Mouse (Mus musculus) kidney, embryonic 15.5 days (tissue): ENCODE data around the gene Ppm1m. TPM values are rescaled to one million over a fixed set of nuclear protein-coding genes. Genes with fewer than 3 reads are reported as not detected.

Experiments
- ATAC-seq: fragments of 200-750 bp; cut with Nextera tagmentation; replicated peaks from 2 replicates; pipeline ENCODE4 v1.8.0; 2017; ENCODE audit warnings: moderate TSS enrichment; ENCODE audit not compliant: low FRiP score
- H3K27ac ChIP-seq: fragments of 300-500 bp; sonication (generic); 2 replicates; pipeline ENCODE4 v1.5.1; 2015; ENCODE audit warnings: mild to moderate bottlenecking, inconsistent platforms
- H3K27me3 ChIP-seq: fragments of 300-500 bp; sonication (generic); 2 replicates; pipeline ENCODE4 v1.6.1; 2015; ENCODE audit warnings: inconsistent platforms
- H3K36me3 ChIP-seq: fragments of 300-500 bp; sonication (generic); 2 replicates; pipeline ENCODE4 v1.6.1; 2015; ENCODE audit warnings: inconsistent platforms
- H3K4me1 ChIP-seq: fragments of 300-500 bp; sonication (generic); 2 replicates; pipeline ENCODE4 v1.6.1; 2015; ENCODE audit warnings: inconsistent platforms
- H3K4me2 ChIP-seq: fragments of 300-500 bp; sonication (generic); 2 replicates; pipeline ENCODE4 v1.6.1; 2015; ENCODE audit warnings: moderate library complexity, mild to moderate bottlenecking, inconsistent platforms
- H3K4me3 ChIP-seq: fragments of 300-500 bp; sonication (generic); replicated peaks from 2 replicates; pipeline ENCODE4 v1.5.1; 2015; ENCODE audit warnings: mild to moderate bottlenecking, inconsistent platforms
- H3K9ac ChIP-seq: fragments of 300-500 bp; sonication (generic); 2 replicates; pipeline ENCODE4 v1.6.1; 2015; ENCODE audit warnings: mild to moderate bottlenecking, inconsistent platforms
- H3K9me3 ChIP-seq: fragments of 300-500 bp; sonication (generic); replicated peaks from 2 replicates; pipeline ENCODE4 v1.6.1; 2016; ENCODE audit warnings: inconsistent platforms
- WGBS: fragments of 180-500 bp; shearing (Covaris S2); methylation state at CpG from one replicate; pipeline ENCODE4 v1.1.7; 2015; ENCODE audit warnings: mixed read lengths; 5-methylcytosine and 5-hydroxymethylcytosine counted together
- polyA plus RNA-seq: library from polyadenylated mRNA; unstranded; fragments of >200 nt; fragmentation: Nextera tagmentation; extraction: Ambion mirVana; gene quantifications from 2 replicates; pipeline ENCODE4 v1.2.1, GENCODE M21; 2015

Ppm1m gene
- polyA plus RNA-seq, 1 experiment from 2014 or later = 55.1 TPM

- Histone ChIP-seq H3K4me3 (peak overlapping the region; percentile 74), H3K4me2 (peak overlapping the region; percentile 73), H3K27ac (peak overlapping the region; percentile 58), H3K9me3 (no peaks in the 10 kb centered on the region), H3K9ac (peak overlapping the region; percentile 68), H3K4me1 (peaks cover 42% of the 10 kb centered on the region), H3K27me3 (no peaks in the 10 kb centered on the region), H3K36me3 (peaks cover 35% of the 10 kb centered on the region)
- WGBS = under 1% methylated on average over 51 of the region's 51 CpGs
- ATAC-seq = peak; percentile 59
Observed at GRCm38 (mm10) chr9:106198962-106199458, 536 bp downstream of the Ppm1m start.

GRCm38 (mm10) chr9:106197732-106198131 is 1.8 kb downstream of the Ppm1m start:
- peaks cover 46% of the 10 kb centered on the region for H3K36me3 ChIP-seq
- no peaks in the 10 kb centered on the region for H3K27me3 ChIP-seq
- H3K9ac ChIP-seq = 0 out of 2 replicates have a peak overlapping the region, but pooled peaks have one; percentile 10
- no peak for ATAC-seq
- H3K9me3 ChIP-seq = no peaks in the 10 kb centered on the region
- H3K4me1 ChIP-seq = peaks cover 33% of the 10 kb centered on the region
- no peak overlapping the region for H3K27ac ChIP-seq
- H3K4me3 ChIP-seq = peak overlapping the region; percentile 74
- 90% methylated on average over 9 of the region's 9 CpGs for WGBS
- peak overlapping the region; percentile 73 for H3K4me2 ChIP-seq

GRCm38 (mm10) chr9:106197081-106197713 is 2.3 kb downstream of the Ppm1m start:
- WGBS = 78% methylated on average over 3 of the region's 3 CpGs
- H3K4me2 ChIP-seq = peak overlapping the region; percentile 73; the same call in 1 of the 2 replicates
- ATAC-seq = no peak
- peaks cover 32% of the 10 kb centered on the region for H3K4me1 ChIP-seq
- H3K9ac ChIP-seq = 0 out of 2 replicates have a peak overlapping the region, but pooled peaks have one; percentile 10
- H3K36me3 ChIP-seq = peaks cover 51% of the 10 kb centered on the region
- no peaks in the 10 kb centered on the region for H3K9me3 ChIP-seq
- H3K4me3 ChIP-seq = 0 out of 2 replicates have a peak overlapping the region, but pooled peaks have one; percentile 74
- H3K27ac ChIP-seq = no peak overlapping the region
- no peaks in the 10 kb centered on the region for H3K27me3 ChIP-seq

GRCm38 (mm10) chr9:106195693-106196092 is 3.9 kb downstream of the Ppm1m start:
- H3K36me3 ChIP-seq = peaks cover 65% of the 10 kb centered on the region
- no peak overlapping the region for H3K9ac ChIP-seq
- H3K9me3 ChIP-seq = no peaks in the 10 kb centered on the region
- H3K27me3 ChIP-seq = no peaks in the 10 kb centered on the region
- WGBS = 90% methylated on average over 8 of the region's 8 CpGs
- H3K4me2 ChIP-seq = no peak overlapping the region
- H3K4me3 ChIP-seq = no peak overlapping the region
- H3K27ac ChIP-seq = no peak overlapping the region
- ATAC-seq = no peak
- H3K4me1 ChIP-seq = peaks cover 31% of the 10 kb centered on the region

GRCm38 (mm10) chr9:106193930-106194807 is 5.4 kb downstream of the Ppm1m start:
- Histone ChIP-seq H3K4me2 (no peak overlapping the region), H3K9ac (no peak overlapping the region), H3K27me3 (no peaks in the 10 kb centered on the region), H3K9me3 (no peaks in the 10 kb centered on the region), H3K36me3 (peaks cover 80% of the 10 kb centered on the region), H3K4me1 (peaks cover 20% of the 10 kb centered on the region), H3K4me3 (no peak overlapping the region), H3K27ac (no peak overlapping the region)
- 90% methylated on average over 8 of the region's 8 CpGs for WGBS
- ATAC-seq = no peak

- Histone ChIP-seq H3K27me3 (no peaks in the 10 kb centered on the region), H3K4me3 (no peak overlapping the region), H3K4me2 (no peak overlapping the region), H3K9me3 (no peaks in the 10 kb centered on the region), H3K36me3 (peaks cover 92% of the 10 kb centered on the region), H3K27ac (no peak overlapping the region), H3K4me1 (peaks cover 12% of the 10 kb centered on the region), H3K9ac (no peak overlapping the region)
- ATAC-seq = no peak
- 93% methylated on average over 1 of the region's 1 CpGs for WGBS
Observed at GRCm38 (mm10) chr9:106192998-106193397, 6.5 kb downstream of the Ppm1m start.

GRCm38 (mm10) chr9:106192024-106192423 is 7.5 kb downstream of the Ppm1m start:
- H3K9me3 ChIP-seq = no peaks in the 10 kb centered on the region
- 0 out of 2 replicates have a peak, but pooled peaks cover 4% of the 10 kb centered on the region for H3K4me1 ChIP-seq

GRCm38 (mm10) chr9:106191355-106191754 is 8.2 kb downstream of the Ppm1m start:
- no peak overlapping the region for H3K4me2 ChIP-seq
- 0 out of 2 replicates have a peak, but pooled peaks cover 4% of the 10 kb centered on the region for H3K4me1 ChIP-seq
- H3K27ac ChIP-seq = no peak overlapping the region
- no peak for ATAC-seq
- H3K9ac ChIP-seq = no peak overlapping the region
- peaks cover 96% of the 10 kb centered on the region for H3K36me3 ChIP-seq
- WGBS = 90% methylated on average over 1 of the region's 1 CpGs
- H3K27me3 ChIP-seq = no peaks in the 10 kb centered on the region
- no peak overlapping the region for H3K4me3 ChIP-seq
- no peaks in the 10 kb centered on the region for H3K9me3 ChIP-seq

More at GRCm38 (mm10) chr9:106192024-106192423, 7.5 kb downstream of the Ppm1m start:
- Histone ChIP-seq H3K27ac (no peak overlapping the region), H3K36me3 (peaks cover 96% of the 10 kb centered on the region), H3K9ac (no peak overlapping the region), H3K4me2 (no peak overlapping the region), H3K27me3 (no peaks in the 10 kb centered on the region), H3K4me3 (no peak overlapping the region)
- WGBS = 88% methylated on average over 8 of the region's 8 CpGs
- no peak for ATAC-seq

- Histone ChIP-seq H3K9ac (no peak overlapping the region), H3K27me3 (no peaks in the 10 kb centered on the region), H3K4me3 (no peak overlapping the region), H3K27ac (0 out of 2 replicates have a peak overlapping the region, but pooled peaks have one; percentile 13), H3K9me3 (no peaks in the 10 kb centered on the region), H3K4me2 (no peak overlapping the region), H3K4me1 (no peaks in the 10 kb centered on the region), H3K36me3 (peaks cover 100% of the 10 kb centered on the region)
- no peak for ATAC-seq
- 88% methylated on average over 5 of the region's 5 CpGs for WGBS
Observed at GRCm38 (mm10) chr9:106183996-106184395, 15.6 kb downstream of the Ppm1m start.

- peaks cover 100% of the 10 kb centered on the region for H3K36me3 ChIP-seq
- 90% methylated on average over 4 of the region's 4 CpGs for WGBS
Observed at GRCm38 (mm10) chr9:106182146-106182545, 17.4 kb downstream of the Ppm1m start.

GRCm38 (mm10) chr9:106179964-106180363 is 19.6 kb downstream of the Ppm1m start:
- H3K4me1 ChIP-seq = peaks cover 15% of the 10 kb centered on the region
- H3K4me3 ChIP-seq = no peak overlapping the region
- H3K4me2 ChIP-seq = no peak overlapping the region
- H3K27me3 ChIP-seq = no peaks in the 10 kb centered on the region
- peaks cover 90% of the 10 kb centered on the region for H3K36me3 ChIP-seq
- H3K9me3 ChIP-seq = no peaks in the 10 kb centered on the region
- no peak overlapping the region for H3K27ac ChIP-seq
- no peak for ATAC-seq
- WGBS = 94% methylated on average over 3 of the region's 3 CpGs
- H3K9ac ChIP-seq = no peak overlapping the region

More at GRCm38 (mm10) chr9:106182146-106182545, 17.4 kb downstream of the Ppm1m start:
- no peaks in the 10 kb centered on the region for H3K27me3 ChIP-seq
- H3K4me1 ChIP-seq = no peaks in the 10 kb centered on the region
- H3K4me2 ChIP-seq = no peak overlapping the region
- no peak for ATAC-seq
- H3K9ac ChIP-seq = no peak overlapping the region
- no peaks in the 10 kb centered on the region for H3K9me3 ChIP-seq
- H3K4me3 ChIP-seq = no peak overlapping the region
- no peak overlapping the region for H3K27ac ChIP-seq

GRCm38 (mm10) chr9:106179454-106179853 is 20.1 kb downstream of the Ppm1m start:
- Histone ChIP-seq H3K27me3 (no peaks in the 10 kb centered on the region), H3K4me3 (no peak overlapping the region), H3K36me3 (peaks cover 85% of the 10 kb centered on the region), H3K9ac (no peak overlapping the region), H3K4me1 (peaks cover 19% of the 10 kb centered on the region), H3K27ac (no peak overlapping the region), H3K9me3 (no peaks in the 10 kb centered on the region), H3K4me2 (no peak overlapping the region)
- WGBS = 82% methylated on average over 2 of the region's 2 CpGs
- ATAC-seq = no peak
